Mouse (Mus musculus) thymus, postnatal 4 days (tissue): ENCODE results near the gene Bet1l.

Experiments used
- DNase-seq: peaks from one replicate; pipeline ENCODE4 v3.0.0; 2021

Gene Bet1l

DNA sequence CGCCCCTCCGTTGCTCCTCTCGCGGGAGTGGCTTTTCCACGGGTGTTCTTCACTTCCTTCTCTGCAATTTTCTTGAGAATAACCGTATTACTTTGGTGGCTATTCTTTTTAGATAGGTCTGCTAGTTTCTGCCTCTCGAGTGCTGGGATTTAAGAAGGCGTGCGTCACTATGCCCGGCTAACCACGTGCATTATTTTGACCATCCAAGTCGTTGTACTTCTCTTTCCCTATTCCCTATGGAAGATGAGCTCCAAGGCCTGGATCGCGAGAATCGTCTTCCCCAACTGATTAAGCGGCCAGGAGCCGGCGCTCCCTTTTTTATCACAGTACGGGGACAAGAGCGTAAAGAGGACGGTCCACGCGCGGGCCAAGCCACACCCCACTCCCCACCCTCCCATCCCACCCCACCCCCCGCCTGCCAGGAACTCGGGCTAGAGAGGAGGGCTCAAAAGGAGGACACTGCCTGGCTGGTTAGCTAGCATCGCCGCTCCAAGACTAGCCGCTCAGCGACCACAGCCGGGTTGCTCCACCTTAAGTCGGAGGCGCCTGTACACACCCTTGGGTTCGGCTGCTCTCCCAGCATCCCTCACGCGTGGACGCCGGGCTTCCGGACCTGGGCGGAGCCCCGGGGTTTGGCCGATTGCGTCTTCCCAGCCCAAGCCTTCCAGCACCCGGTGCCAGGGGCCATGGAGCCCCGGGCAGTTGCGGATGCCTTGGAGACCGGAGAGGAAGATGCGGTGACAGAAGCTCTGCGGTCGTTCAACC, 410 bp downstream of the Bet1l start, which contains the start of gene Ric8a:
Gene Ric8a, plus strand, starts transcription at position 173 of the 765 bp plus-strand sequence.
- peak; percentile 88 for DNase-seq

DNA sequence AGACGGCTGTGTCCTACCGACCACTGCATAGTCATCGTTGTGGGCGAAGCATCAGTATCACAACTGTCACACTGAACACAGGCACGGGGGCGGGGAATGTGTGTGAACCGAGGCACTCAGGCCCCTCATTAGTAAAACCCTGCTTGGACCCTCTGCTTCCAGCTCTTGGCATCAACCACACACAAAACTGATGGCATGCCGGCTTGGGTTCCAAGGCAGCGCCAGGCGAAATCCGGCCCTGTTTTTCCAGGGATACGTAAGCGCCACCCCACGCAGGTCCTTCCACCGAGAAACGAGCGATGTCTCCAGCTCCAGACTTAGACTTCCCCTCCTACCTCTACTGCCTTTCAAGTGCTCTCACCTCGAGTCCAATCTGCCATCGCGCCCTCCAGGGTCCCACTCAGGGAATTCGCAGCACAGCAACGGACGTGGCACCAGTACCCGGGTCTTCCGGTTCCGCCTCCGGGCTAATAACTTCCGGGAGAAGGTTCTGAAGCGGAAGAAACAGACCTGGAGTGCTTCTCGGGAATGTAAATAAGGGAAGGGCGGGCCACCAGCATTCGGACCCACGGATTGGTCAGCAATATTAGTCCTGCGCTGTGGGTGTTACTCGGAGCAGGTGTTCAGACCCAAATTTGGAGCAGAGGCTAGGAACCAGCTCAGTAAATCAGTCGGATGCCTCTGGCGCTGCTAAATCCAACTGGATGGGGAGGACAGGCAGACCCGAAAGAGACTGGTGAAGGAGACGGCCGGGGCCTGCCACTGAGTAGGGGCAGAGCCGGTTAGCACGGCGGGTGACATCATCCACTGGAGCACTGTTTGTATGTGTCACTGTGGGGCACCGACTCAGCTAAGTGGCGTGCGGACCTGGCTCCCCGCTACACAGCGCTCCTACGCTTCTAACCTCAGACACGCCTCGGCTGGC, 1.3 kb downstream of the Bet1l start, which contains the start of gene Gm45785:
Gene Gm45785, minus strand, starts transcription at position 472 of the 925 bp plus-strand sequence.
- peak; percentile 71 for DNase-seq

DNA sequence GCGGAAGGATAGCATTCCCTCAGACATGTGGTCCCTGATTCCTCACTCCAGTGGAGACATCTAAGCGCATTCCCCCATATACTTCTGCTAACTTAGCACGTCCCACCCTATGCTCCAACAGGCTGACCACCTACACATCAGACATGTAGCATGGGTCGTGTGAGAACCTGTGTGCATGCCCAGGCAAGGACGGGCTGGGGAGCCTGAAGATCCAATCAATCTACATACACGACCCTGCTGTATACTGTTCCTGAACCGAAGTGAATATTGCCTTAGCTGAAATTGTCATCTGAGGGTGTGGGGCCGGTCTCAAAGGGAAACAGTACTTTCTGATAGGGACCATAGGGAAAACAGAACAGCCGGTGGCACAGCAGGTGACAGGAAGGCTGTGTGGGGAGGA, 2.2 kb downstream of the Bet1l start:
- no peak for DNase-seq

DNA sequence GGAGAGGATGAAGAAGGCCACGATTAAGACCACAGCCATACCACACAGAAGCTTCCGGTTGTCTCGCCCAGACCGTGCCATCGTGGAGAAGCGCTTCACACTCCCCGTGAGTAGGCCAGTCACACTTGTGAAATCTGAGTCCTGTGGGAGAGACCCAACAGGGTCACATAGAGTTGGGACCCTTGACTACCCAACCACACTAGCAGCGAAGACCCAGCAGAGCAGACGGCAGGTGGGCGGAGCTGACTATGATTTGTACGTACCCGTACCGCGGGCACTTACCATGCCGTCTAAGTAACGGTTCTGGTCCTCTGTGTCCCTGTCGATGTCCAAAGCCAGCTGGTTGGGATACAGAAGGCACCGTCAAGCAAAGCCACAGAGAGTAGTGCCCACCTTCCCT, 2.9 kb downstream of the Bet1l start:
- no peak for DNase-seq

DNA sequence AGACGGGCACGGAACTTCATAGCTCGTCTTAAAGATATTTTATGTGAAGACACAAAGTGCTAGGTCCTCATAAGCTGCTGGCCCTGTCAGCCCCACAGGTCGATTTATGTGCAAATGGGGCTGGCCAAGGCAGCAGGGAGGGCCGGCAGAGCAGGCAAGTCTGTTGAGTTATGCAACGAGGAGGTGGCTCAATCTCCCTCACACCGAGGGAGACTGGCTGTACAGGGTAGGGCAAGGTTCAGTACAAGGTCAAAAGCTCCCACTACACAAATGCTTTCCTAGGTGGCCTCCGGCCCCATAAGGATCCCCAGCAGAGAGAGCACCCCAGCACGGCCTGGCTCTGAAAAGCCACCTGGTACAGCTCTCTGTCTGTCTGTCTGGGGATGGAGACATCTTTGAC, 4.0 kb downstream of the Bet1l start:
- no peak for DNase-seq

DNA sequence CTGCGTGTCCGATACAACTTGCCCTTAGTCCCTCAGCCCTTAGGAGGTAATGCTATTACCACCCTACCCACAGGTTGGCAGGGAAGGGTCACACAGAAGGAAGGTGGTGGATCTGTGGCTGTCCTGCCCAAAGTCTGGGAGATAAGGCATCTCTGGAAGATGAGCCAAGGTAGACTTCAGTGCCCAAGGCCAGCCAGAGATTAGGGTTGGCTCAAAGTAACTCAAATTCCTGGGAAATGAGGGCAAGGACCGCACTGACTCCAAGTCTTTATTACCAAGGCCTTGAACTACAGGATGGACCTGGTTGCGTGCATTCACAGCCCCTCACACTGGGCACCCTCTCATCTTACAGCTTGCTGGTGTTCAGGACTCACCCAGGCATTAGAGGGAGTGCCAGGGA, 5.5 kb downstream of the Bet1l start:
- no peak for DNase-seq

DNA sequence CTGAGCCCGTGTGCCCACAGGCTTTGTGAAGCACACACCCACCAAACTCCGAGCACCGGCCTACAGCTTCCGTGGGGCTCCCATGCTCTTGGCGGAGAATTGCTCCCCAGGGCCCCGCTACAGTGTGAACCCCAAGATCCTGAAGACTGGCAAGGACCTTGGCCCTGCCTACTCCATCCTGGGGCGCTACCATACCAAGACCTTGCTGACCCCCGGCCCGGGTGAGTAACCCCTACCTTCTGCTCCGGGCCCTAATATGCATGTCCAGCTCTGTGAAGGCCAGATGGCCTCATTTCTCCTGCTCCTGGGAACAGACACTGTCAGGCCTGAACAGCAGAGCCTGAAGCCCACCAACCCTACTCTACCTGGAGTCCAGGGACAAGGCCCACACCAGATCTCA, 8.8 kb downstream of the Bet1l start:
- DNase-seq: no peak

DNA sequence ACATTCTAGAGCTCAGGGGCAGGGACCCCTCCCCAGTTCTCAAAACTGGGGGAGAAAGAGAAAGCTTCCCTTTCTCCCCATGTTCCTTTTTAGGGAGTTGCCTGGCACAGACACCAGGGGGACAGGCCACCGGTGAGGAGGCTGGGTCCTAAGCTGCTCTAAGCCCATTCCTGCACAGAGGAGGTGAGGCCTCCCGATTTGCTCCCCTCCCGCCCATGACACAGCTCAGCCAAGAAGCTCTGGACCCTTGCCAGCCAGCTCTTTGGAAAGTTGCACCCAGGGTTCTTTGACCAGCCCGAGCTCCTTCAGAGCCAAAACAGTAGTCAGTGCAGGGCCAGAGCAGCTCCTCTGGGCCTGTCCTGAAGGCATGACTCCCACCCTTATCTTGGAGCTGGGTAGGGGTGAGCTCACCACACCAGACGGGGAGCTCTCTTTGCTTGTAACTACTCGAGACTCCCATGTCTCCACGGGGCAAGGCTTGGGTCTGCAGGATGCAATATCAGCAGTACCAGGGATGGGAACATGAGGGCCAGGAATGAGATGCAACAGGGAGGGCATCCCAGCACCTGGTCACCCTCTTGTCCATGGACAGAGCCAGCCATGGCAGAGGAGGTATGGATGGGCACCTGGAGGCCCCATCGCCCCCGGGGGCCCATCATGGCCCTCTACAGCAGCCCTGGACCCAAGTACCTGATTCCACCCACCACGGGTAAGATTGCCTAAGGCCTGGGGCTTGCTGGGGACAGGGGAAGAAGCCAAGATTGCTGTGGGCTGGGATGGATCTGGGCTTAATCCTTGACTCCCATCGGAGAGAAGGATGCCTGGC, 9.4 kb downstream of the Bet1l start, which contains the start of gene Odf3:
Gene Odf3, plus strand, starts transcription at position 51 of the 826 bp plus-strand sequence.
- no peak for DNase-seq

DNA sequence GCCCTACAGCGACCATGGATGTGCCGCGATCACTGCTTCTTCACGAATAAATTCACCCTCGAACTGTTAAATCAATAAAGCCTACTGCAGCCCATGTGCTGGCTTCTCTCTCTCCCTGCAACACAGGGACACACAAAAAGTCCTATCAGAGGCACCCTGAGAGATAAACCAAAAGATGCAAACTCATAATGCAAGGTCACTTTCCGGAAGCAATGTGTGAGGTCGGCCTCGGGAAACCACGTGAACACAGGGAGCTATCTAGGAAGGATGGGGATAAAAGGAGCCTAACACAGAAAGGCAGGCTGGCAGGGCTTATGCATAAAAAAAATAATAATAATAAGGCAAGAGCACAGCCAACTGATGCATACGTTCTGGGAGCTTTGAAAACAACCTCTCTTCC, 10.7 kb downstream of the Bet1l start:
- DNase-seq: no peak

DNA sequence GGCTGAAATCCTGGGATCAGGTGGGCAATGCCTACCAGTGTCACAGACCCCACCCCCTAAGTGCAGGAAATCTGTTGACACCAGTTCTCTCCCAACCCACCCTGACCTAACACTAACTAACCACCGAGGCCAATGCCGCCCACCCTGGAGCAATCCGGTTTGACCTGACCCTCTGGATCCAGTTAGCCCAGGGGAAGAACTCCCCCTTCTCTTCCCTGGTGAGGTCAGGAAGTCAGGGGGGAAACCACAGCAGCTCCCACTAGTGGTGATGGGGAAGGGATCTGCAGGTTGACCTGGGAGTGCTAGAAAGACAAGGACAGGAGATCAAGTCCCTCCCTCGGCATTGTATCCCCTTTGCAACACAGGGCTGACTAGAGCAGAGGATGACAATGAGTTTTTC, 11.7 kb downstream of the Bet1l start:
- DNase-seq: no peak

DNA sequence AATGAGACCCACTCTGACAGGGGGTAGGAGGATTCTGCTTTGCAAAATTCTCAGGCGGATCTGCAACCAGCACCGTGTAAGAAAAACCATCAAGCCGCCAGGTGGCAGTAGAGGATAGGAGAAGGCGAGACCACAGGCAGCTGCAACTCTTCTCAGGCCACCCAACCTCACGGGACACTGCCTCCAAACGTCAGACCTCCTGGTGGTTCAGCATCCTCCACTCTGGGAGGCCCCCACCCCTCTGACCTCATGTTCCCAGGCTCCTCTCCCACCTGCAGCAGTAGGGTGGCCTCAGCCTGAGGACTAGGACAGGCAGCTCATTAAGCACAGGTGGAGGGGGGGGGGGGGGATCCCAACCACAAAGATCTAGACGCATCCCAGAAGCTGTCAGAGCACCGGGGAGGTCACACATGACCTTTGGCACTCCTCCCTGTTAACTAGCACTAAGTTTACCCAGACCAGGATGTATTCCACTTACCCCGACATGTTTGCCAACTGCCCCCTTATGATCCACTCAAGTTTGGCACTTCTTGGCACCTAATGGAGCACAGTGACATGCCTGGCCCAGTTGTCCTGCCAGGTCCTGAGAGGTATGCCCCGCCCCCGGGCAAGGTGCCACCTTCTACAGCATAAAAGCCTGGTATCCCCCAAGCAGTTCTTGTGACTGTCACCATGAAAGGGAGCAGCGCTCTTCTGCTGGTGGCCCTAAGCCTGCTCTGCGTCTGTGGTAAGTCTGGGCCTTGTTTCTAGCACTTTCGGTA, 12.3 kb downstream of the Bet1l start, which contains the start of gene Scgb1c1:
Gene Scgb1c1, plus strand, starts transcription at position 643 of the 761 bp plus-strand sequence.
- DNase-seq: peak; percentile 98

DNA sequence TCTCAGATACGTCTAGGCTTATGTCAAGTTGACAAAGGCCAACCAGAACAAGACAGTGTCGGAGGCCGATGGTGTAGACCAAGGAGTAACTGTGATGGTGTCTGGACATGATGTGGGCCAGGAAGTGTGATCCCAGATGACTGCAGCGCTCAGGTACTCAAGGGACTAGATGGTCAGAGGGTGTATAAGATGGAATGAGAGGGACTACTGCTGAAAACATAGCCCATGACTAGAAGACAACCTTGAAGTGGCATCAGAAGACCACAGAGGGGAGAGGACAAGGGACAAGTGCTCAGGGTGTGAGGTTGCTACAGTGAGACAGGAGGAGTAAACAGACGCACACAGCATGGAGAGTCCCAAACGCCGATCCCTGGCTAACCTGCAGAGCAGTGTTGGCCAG, 13.6 kb downstream of the Bet1l start:
- no peak for DNase-seq

DNA sequence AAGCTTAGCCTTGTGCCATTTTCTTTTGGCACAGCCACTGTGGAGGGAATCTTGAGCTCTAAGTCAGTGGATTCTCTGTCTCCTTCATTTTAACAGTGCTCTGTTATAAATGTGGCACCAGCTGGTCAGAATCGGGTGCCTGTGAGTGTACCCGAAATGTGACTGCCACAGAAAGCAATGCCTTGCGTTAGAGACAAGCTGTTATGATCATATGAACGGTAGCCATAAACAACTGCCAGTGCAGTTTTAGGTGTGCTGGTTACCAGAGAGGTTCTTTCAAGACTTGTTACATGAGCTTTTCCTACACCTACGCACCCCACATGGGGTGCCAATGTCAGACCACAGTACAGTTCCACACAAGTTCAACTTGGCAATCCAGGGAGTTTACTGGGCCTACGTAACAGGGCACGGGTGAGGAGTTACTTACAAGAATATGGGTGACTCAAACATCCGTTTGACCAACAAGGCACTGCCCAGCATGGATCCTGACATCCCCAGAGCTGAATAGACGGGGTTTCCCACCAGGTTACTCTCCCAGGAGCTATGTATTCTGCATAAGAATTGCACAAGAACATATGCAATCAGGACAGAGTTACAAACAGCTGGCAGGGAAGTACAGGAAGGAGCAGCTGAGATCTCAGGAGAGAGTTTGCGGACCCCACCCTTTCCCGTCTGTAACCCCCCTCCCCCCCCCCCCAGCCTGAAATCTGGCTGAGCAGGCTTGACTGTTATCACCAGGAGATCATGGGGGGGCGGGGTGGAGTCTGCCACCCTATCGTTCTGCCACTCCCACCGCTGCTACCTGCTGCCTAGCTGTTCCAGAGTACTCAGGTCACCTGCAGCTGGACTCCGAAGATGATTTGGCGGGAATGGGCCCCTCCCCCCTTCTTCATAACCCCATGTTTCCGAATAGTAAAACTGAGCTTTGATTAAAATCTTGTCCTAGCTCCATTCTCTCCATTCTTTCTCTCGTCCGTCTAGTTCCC, 16.3 kb downstream of the Bet1l start:
- no peak for DNase-seq

DNA sequence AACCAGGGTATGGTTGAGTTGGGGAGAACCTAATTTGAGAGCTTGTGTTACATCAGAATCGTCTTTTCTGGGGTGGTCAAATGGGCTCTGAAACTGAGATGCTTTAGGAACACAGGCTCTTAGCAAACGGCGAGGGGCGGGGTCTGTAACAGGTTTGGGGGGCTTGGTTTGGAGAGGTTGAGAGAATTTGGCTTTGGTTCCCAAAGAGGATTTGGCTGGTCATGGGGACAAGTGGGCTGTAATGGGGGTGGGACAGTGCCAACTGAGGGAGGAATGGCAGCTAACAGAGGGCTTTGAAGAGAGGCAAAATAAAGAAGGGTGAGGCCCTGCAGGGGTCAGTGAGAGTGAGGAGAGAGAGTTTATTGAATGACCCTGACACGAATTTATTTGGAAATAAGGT, 17.8 kb downstream of the Bet1l start:
- no peak for DNase-seq

DNA sequence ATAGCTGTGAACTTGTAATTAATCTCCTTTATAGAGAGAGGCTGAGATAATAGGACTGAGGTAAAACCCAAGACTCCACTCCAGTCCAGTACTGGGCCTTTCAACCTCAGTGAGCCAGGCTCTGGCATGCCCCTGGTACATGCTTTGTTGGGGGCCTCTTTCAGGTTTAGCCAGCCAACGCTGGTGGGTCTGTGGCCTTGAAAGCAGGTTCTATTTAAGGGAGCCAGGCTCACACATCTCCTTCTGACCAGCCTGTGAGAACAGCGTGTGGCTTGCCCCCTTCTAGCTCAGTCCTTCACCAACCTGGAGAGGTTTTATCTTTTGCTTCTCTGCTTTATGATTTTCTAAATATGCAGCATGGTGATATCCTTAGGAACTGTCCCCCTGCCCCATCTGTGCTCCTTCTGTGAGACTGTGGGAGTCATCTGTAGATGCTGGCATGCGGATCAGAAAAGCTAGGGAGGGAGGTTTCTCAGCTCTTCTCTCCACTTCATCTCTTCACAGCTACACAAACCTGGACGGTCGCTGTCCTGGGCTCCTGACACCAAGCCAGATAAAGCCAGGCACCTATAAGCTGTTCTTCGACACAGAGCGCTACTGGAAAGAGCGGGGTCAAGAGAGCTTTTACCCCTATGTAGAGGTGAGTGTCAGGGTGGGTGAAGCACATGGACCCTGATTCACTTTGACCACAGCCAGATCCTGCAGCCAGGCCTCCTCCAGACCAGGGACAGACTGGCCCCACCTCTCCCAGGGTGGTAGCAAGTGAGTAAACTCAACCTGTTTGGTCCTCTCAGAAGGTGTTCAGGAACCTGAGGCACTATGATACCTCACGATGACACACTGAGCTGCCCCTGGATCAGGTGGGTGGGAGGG, 20.9 kb downstream of the Bet1l start:
- DNase-seq: no peak

DNA sequence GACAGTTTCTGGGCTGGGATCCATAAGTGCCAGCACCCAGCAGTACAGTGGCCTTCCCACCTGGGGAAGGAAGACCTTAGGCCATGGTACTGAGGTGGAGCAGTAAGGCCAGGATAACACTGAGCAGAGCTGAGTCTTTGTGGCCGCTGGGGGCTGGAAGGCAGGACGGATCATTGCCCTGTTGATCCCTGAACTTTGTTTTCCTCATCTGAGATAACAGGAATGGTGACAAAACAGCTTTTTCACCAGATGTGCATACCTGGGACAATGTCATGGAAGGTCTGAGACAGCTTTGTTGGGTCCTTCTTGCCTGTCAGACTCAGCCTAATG, 21.7 kb downstream of the Bet1l start:
- DNase-seq: no peak

DNA sequence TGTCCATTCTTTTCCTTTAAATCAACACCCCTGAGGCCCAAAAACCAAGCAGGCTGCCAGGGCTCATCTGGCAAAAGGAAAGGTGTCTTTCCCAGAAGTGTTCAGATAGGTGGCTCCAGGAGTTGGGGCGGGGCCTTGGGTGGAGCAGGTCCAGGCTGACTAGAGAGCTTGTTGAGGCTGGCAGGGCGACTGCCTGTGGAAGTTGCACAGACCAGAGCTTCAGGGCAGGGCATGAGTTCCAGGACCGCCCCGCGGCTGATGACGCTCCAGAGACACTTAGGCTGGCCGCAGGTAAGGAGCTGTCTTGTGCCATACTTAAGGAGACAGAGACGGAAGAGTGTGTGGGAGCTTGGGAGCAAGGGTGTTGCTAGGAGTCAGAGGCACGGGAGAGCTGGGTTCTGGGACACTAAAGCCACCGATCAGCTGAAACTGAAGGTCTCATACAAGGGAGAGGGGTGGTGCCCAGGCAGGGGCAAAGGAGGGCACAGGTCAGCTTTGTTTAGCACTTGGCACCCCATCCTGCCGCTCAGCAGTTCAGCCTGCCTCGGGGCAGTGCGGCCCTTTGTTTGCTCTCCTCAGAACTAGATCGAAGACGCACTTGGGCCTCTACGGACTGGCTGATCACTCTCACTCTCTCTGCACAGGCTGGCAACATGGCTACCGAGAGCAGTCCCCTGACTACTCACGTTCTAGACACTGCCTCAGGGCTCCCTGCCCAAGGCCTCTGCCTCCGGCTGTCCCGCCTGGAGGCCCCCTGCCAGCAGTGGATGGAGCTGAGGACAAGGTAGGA, 22.2 kb downstream of the Bet1l start, which contains the start of gene Urah:
Gene Urah, plus strand, starts transcription at position 51 of the 790 bp plus-strand sequence.
- DNase-seq: no peak

DNA sequence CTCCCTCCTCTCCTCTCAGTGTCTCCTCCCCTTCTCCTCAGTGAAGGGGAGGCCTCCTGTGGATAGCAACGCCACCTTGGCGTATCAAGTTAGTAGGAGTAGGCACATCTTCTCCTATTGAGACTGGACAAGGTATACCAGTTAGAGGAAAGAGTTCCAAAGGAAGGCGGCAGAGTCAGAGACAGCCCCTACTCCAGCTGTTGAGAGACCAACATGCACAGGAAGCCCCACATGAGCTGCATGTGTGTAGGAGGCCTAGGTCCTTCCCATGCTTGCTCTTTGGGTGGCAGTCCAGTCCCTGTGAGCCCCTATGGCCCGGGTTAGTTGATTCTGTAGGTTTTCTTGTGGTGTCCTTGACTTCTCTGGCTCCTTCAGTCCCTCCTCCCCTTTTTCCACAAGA, 24.0 kb downstream of the Bet1l start:
- DNase-seq: no peak

DNA sequence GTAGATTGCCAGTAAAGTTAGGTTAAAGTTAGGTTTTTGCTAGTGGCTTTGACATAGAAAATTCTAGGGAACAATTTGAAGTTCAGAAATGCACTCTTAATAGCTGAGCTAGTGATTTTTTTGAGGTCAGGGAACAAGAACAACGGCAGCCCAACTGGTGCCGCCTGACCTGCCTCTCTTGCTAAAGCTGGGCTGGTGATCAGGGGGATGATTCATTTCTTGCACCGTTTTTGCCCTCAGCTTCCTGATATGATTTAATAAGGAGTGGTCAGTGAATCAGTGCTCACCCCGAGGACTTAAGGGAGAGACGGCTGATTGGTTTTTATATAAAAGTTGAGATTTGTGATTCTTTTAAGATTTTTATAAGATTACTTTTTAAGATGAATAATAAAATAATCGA, 25.9 kb downstream of the Bet1l start:
- no peak for DNase-seq
